ENCODE assay signal across 16 mouse cellular contexts in genomic region chr1:77975941-77976340, GRCm38 (mm10).
"Had no signal": no experiment of that assay in that cellular context is flagged by ENCODE, and none has a peak within 500 bp of the region (broad histone marks: within the 10 kb centered on the region; RNA-seq: fewer than 3 reads in every experiment).

No protein-coding gene starts in this region.

- H3K27me3 ChIP-seq: stomach, embryonic 15.5 days had no signal

- H3K36me3 ChIP-seq: neural tube, embryonic 12.5 days; neural tube, embryonic 13.5 days; neural tube, embryonic 15.5 days; stomach, embryonic 15.5 days had no signal

- H3K27ac ChIP-seq: neural tube, embryonic 12.5 days; neural tube, embryonic 13.5 days; neural tube, embryonic 15.5 days; stomach, embryonic 15.5 days; stomach, postnatal 0 days had no signal

- DNase-seq: retina, postnatal 1 day; right cerebral cortex, adult 18-20 months; right cerebral cortex, postnatal 14 days; right cerebral cortex, postnatal 25 days; right cerebral cortex, postnatal 4 days; thymus, adult 18-20 months; thymus, adult 2 months; thymus, postnatal 14 days; thymus, postnatal 25 days; thymus, postnatal 36 days; thymus, postnatal 4 days had no signal

- H3K4me1 ChIP-seq: neural tube, embryonic 12.5 days; stomach, embryonic 15.5 days had no signal

- H3K4me3 ChIP-seq: neural tube, embryonic 12.5 days; neural tube, embryonic 13.5 days; neural tube, embryonic 15.5 days; stomach, embryonic 15.5 days had no signal
